Mouse (Mus musculus) Patski (cell line): ENCODE data around the gene Agbl3. TPM values are rescaled to one million over a fixed set of nuclear protein-coding genes. Genes with fewer than 3 reads are reported as not detected.

Source experiments
- ATAC-seq: fragments of 100-300 bp; one replicate; pipeline ENCODE4 v1.8.0; 2021
- CTCF ChIA-PET: fragments of 350-600 bp; sonication (Branson Sonifier 250); formaldehyde crosslinking; loops from one replicate; lab custom pipeline; 2022; ENCODE audit warnings: inconsistent platforms; lab: Charles Lee
- POLR2A ChIA-PET: fragments of 350-600 bp; sonication (Branson Sonifier 250); formaldehyde crosslinking; loops from one replicate; lab custom pipeline; 2022; ENCODE audit warnings: antibody characterized with exemption, inconsistent platforms; lab: Charles Lee
- DNase-seq: peaks from one replicate; pipeline ENCODE4 v3.0.0-alpha.2; 2011; ENCODE audit warnings: low read depth, low spot score
- H3K27me3 ChIP-seq: fragments of 371-371 bp; one replicate; pipeline ENCODE4 v1.5.1; 2021
- CTCF ChIP-seq: fragments of 100-300 bp; IDR thresholded peaks from one replicate; pipeline ENCODE4 v1.5.1; 2021
- in situ Hi-C: fragments of 300-500 bp; cut with MboI; formaldehyde crosslinking; loops from 3 replicates; pipeline ENCODE4 v1.11.1; 2018; ENCODE audit warnings: low pct_unique_long_range_greater_than_20kb, mixed read lengths
- polyA plus RNA-seq: library from polyadenylated mRNA; unstranded; gene quantifications from one replicate; pipeline ENCODE4 v1.2.3, GENCODE M21; 2021

Agbl3 gene
- polyA plus RNA-seq, result 8.5 TPM

GRCm38 (mm10) chr6:34780231-34780942, at the start of gene Agbl3:
TSS of gene Agbl3 (plus strand) at chr6:34780432.
- POLR2A ChIA-PET, result interaction anchor here (0.7 to 1.8 kb wide), 6 partner anchors 14 to 200 kb away, joined by 3 to 6 read pairs (median 3); partner anchors contain the start of genes Cyren and Tmem140
- no peak for TF ChIP-seq CTCF
- ATAC-seq, result peak; percentile 80
- DNase-seq, result peak; percentile 93
- CTCF ChIA-PET, result interaction anchor here (1.0 to 2.2 kb wide), 6 partner anchors 12 to 147 kb away, joined by 3 to 10 read pairs (median 4); partner anchors contain the start of genes Cyren and Wdr91
- no peaks in the 10 kb centered on the region for H3K27me3 ChIP-seq
- in situ Hi-C loops, result no loop called here

DNA sequence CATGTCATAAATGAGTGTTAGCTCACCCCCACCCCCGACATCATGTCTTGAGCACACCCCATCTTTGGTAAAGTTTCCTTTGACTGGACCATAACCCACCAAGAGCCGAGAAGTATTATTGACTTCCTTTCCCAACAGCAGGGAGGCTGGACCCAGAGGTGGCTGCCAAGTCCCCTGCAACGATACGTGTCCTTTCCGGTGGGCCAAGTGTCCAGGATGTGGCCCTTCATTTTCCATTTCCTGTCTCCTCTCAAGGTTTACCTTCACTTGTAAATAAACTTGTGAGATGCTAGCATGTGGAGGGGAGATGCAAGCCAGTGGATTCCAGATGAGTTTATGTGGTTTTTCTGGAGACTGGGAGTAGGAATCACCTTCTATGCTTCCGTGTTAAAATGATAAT, 49.2 kb upstream of the Agbl3 start:
- POLR2A ChIA-PET, result no interaction called here
- no peaks in the 10 kb centered on the region for H3K27me3 ChIP-seq
- DNase-seq, result no peak
- no peak for TF ChIP-seq CTCF
- in situ Hi-C loops, result no loop called here
- CTCF ChIA-PET, result interaction anchor here (1.0 kb wide), 1 partner anchor 29 kb away, joined by 3 read pairs; no protein-coding TSS in a partner anchor
- ATAC-seq, result no peak

DNA sequence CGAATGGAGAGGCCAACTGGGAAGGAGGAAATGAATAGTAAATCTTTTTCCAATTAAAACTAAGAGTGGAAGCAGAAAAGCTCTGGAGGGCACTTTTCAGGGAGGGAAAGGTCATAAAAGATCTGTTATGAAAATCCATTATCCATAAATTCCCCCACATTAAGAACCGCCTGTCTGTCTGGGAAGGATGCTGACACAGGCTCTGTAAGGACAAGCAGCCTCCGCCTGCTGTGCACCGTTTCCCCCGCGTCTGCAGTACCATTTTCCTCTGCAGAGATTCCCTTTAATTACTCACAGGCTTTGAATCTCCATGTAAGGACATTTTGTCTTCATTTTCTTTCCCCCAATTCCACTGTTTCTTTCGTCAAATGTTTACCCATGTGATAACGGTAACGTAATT, 48.7 kb upstream of the Agbl3 start:
- in situ Hi-C loops, result no loop called here
- no peak for ATAC-seq
- no peak for DNase-seq
- CTCF ChIA-PET, result interaction anchor here (1.0 kb wide), 1 partner anchor 29 kb away, joined by 3 read pairs; no protein-coding TSS in a partner anchor
- POLR2A ChIA-PET, result no interaction called here
- no peak for TF ChIP-seq CTCF
- no peaks in the 10 kb centered on the region for H3K27me3 ChIP-seq

DNA sequence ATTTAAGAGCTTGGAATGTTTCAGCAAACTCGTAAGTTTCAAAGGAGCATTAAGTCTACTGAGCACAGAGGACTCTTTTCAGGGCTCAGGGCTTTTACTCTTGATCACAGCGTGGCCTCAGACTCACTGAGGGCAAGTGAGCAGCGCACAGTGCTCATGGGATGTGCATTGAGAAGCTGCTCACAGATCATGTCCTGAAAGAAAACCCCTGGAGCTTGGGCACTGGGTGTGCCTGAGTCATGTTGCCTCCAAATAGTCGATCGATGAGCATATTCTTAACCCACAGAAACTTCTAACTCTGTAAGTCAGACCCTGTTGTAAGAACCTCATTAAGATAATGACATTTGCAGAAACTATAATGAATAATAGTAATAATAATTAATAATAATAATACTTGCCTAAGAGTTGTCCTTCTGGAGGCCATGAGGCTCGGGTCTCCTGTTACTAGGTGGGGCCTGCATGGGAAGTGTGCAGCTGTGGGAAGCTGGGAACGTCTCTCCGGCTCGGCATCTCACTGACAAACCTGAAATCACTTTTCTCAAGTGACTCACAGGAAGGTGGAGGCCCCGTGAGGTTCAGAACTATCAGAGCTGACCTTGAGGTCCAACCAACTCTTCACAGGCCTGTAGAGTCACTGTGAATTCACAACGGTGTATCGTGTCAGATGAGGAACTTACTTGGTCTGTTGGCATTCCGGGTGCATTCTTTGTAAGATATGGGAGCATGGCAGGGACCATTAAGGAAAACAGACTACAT, 45.1 kb upstream of the Agbl3 start:
- in situ Hi-C loops, result no loop called here
- TF ChIP-seq CTCF, result no peak
- no peak for ATAC-seq
- no peak for DNase-seq
- ChIA-PET CTCF (no interaction called here), POLR2A (interaction anchor here (0.6 kb wide), 1 partner anchor 16 kb away, joined by 3 read pairs; no protein-coding TSS in a partner anchor)
- H3K27me3 ChIP-seq, result no peaks in the 10 kb centered on the region

GRCm38 (mm10) chr6:34736934-34737333, 43.3 kb upstream of the Agbl3 start:
- DNase-seq, result no peak
- CTCF ChIA-PET, result no interaction called here
- in situ Hi-C loops, result no loop called here
- POLR2A ChIA-PET, result no interaction called here
- TF ChIP-seq CTCF, result no peak
- H3K27me3 ChIP-seq, result no peaks in the 10 kb centered on the region
- ATAC-seq, result no peak

DNA sequence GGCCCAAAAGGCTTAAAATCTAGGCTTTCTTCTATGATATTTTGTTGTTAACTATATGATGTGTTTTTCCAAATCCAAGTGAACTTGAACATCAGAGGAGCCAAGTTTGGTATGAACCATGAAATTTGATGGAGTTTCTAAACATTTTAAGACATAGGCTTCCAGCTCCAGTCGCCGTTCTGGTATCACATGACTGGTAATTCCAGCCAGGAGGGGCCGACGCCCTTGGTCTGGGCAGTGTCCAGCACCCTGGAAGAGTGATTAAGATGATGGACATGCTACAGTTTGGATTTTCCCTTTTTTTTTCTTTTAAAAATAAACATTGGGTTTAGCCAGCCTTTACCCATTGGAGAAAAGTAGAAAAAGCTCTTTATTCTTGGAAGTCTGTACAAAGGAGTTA, 36.3 kb upstream of the Agbl3 start:
- POLR2A ChIA-PET, result interaction anchor here (0.6 to 1.0 kb wide), 2 partner anchors 23 to 91 kb away, joined by 3 to 5 read pairs; no protein-coding TSS in a partner anchor
- H3K27me3 ChIP-seq, result no peaks in the 10 kb centered on the region

DNA sequence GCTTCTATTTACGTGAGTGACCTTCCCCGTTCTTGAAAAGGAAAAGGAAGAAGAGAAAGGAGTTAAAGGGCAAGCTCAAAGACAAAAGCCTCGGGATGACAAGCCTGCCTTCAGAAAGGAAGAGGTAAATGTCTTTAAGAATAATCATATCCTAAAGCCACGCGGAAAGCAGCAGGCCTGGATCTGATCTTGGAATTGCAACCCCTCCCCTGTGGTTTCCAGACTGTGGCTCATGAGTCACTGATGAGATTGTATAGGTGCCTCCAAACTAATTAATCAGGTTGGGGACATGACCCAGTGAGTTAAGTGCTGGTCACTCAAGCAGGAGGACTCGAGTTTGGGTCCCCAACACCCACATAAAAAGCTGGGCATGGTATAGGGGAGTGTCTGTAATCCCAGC, 32.4 kb upstream of the Agbl3 start:
- TF ChIP-seq CTCF, result no peak
- ChIA-PET CTCF (interaction anchor here (0.8 to 3.0 kb wide), 2 partner anchors 10 to 12 kb away, joined by 3 to 8 read pairs; no protein-coding TSS in a partner anchor), POLR2A (interaction anchor here (1.1 kb wide), 1 partner anchor 12 kb away, joined by 3 read pairs; no protein-coding TSS in a partner anchor)
- H3K27me3 ChIP-seq, result no peaks in the 10 kb centered on the region
- in situ Hi-C loops, result no loop called here
- DNase-seq, result no peak
- no peak for ATAC-seq

More for the DNA sequence above, 36.3 kb upstream of the Agbl3 start:
- ATAC-seq (no peak), DNase-seq (no peak)
- TF ChIP-seq CTCF, result no peak
- in situ Hi-C loops, result no loop called here
- CTCF ChIA-PET, result no interaction called here

- ATAC-seq (no peak), DNase-seq (no peak)
- no peak for TF ChIP-seq CTCF
- CTCF ChIA-PET, result interaction anchor here (0.8 to 3.0 kb wide), 2 partner anchors 10 to 11 kb away, joined by 3 to 8 read pairs; no protein-coding TSS in a partner anchor
- POLR2A ChIA-PET, result no interaction called here
- no peaks in the 10 kb centered on the region for H3K27me3 ChIP-seq
- in situ Hi-C loops, result no loop called here
These were observed 31.7 kb upstream of the Agbl3 start for GRCm38 (mm10) chr6:34748566-34748965.

DNA sequence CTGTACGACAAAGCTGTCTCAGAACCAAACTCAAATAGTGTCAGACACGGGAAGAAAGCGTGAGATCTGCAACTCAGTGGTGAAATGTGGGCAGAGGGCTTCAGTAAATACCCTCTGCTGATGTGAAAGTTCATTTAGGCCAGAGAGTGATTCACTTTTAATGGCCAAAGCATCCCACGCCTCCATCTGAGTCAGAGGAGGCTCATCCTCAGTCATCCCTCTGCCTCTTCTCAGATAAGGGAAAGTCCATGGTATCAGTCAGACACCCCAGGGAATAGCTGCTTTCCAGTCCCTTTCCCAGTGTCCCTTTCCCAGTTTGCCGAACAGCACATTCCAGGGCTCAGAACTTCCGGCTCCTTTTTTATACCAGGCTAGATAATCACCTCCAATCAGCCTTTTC, 30.7 kb upstream of the Agbl3 start:
- CTCF ChIA-PET, result interaction anchor here (3.0 kb wide), 1 partner anchor 11 kb away, joined by 8 read pairs; no protein-coding TSS in a partner anchor
- H3K27me3 ChIP-seq, result no peaks in the 10 kb centered on the region
- no peak for ATAC-seq
- DNase-seq, result peak; percentile 33
- no peak for TF ChIP-seq CTCF
- in situ Hi-C loops, result no loop called here
- POLR2A ChIA-PET, result interaction anchor here (0.8 kb wide), 1 partner anchor 127 kb away, joined by 3 read pairs; no protein-coding TSS in a partner anchor

DNA sequence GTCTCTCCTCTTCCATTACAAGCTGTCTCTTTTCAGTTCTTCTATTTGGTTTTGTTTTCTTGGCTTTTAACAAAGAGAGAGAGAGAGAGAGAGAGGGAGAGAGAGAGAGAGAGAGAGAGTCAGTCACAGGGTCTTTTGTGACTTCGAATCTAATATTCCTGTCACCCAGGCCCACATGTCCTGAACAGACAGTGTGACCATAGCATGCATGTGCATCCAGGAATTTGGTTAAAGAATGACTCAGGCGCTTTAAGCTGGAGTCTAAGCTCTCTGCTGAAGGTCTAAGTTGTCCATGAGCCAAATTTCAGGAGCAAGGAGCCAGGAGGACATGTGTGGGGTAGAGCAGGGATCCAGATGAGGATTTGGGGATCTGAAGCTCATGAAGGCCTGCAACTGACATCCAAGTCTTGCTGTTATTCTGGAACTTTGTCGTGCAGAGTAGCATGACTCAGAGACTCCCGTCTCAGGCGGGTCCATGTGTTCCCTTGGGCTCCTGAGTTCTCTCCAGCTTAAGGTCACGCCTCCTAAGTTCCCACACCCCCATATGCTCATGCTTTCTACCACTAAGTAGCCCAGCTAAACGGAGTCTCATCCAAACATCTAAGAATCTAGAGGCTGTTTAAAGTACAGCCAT, 29.6 kb upstream of the Agbl3 start:
- ATAC-seq, result no peak

More for the DNA sequence above, 29.6 kb upstream of the Agbl3 start:
- no peak for DNase-seq
- in situ Hi-C loops, result loop anchor here (5.0 to 25.0 kb wide), 3 partner anchors 43 to 438 kb away; partner anchors contain the start of gene Akr1b3
- ChIA-PET CTCF (interaction anchor here (1.3 to 3.0 kb wide), 2 partner anchors 9 to 234 kb away, joined by 3 to 8 read pairs; no protein-coding TSS in a partner anchor), POLR2A (interaction anchor here (0.6 to 0.7 kb wide), 2 partner anchors 109 to 154 kb away, joined by 3 to 4 read pairs; no protein-coding TSS in a partner anchor)
- no peaks in the 10 kb centered on the region for H3K27me3 ChIP-seq
- no peak for TF ChIP-seq CTCF
